Mouse (Mus musculus) liver, embryonic 12.5 days (tissue): Measurements from ENCODE around the gene Usf1. TPM values are rescaled to one million over a fixed set of nuclear protein-coding genes. Genes with fewer than 3 reads are reported as not detected.

ENCODE experiments used
- ATAC-seq: fragments of 200-750 bp; cut with Nextera tagmentation; 2 replicates; pipeline ENCODE4 v1.8.0; 2017; ENCODE audit warnings: moderate number of reproducible peaks, mild to moderate bottlenecking, moderate library complexity
- H3K27ac ChIP-seq: fragments of 300-500 bp; sonication (generic); 2 replicates; pipeline ENCODE4 v1.5.1; 2016; ENCODE audit warnings: mild to moderate bottlenecking
- H3K27me3 ChIP-seq: fragments of 300-500 bp; sonication (generic); replicated peaks from 2 replicates; pipeline ENCODE4 v1.6.1; 2016; ENCODE audit warnings: mild to moderate bottlenecking, moderate library complexity
- H3K36me3 ChIP-seq: fragments of 300-500 bp; sonication (generic); 2 replicates; pipeline ENCODE4 v1.6.1; 2016; ENCODE audit warnings: mild to moderate bottlenecking, moderate library complexity
- H3K4me1 ChIP-seq: fragments of 300-500 bp; sonication (generic); 2 replicates; pipeline ENCODE4 v1.6.1; 2016
- H3K4me2 ChIP-seq: fragments of 300-500 bp; sonication (generic); 2 replicates; pipeline ENCODE4 v1.6.1; 2016; ENCODE audit warnings: mild to moderate bottlenecking, moderate library complexity
- H3K4me3 ChIP-seq: fragments of 300-500 bp; sonication (generic); 2 replicates; pipeline ENCODE4 v1.5.1; 2016; ENCODE audit warnings: mild to moderate bottlenecking, moderate library complexity
- H3K9ac ChIP-seq: fragments of 300-500 bp; sonication (generic); 2 replicates; pipeline ENCODE4 v1.6.1; 2016; ENCODE audit warnings: mild to moderate bottlenecking, moderate library complexity
- H3K9me3 ChIP-seq: fragments of 300-500 bp; sonication (generic); replicated peaks from 2 replicates; pipeline ENCODE4 v1.6.1; 2016; ENCODE audit warnings: mild to moderate bottlenecking, moderate library complexity
- WGBS: fragments of 180-500 bp; shearing (Covaris S2); methylation state at CpG from one replicate; pipeline ENCODE4 v1.1.7; 2016; ENCODE audit not compliant: insufficient replicate concordance; 5-methylcytosine and 5-hydroxymethylcytosine counted together
- polyA plus RNA-seq: library from polyadenylated mRNA; unstranded; fragments of >200 nt; fragmentation: Nextera tagmentation; extraction: Ambion mirVana; gene quantifications from 2 replicates; pipeline ENCODE4 v1.2.1, GENCODE M21; 2016

Usf1 gene
- polyA plus RNA-seq, 1 experiment from 2014 or later = 27.5 TPM

DNA sequence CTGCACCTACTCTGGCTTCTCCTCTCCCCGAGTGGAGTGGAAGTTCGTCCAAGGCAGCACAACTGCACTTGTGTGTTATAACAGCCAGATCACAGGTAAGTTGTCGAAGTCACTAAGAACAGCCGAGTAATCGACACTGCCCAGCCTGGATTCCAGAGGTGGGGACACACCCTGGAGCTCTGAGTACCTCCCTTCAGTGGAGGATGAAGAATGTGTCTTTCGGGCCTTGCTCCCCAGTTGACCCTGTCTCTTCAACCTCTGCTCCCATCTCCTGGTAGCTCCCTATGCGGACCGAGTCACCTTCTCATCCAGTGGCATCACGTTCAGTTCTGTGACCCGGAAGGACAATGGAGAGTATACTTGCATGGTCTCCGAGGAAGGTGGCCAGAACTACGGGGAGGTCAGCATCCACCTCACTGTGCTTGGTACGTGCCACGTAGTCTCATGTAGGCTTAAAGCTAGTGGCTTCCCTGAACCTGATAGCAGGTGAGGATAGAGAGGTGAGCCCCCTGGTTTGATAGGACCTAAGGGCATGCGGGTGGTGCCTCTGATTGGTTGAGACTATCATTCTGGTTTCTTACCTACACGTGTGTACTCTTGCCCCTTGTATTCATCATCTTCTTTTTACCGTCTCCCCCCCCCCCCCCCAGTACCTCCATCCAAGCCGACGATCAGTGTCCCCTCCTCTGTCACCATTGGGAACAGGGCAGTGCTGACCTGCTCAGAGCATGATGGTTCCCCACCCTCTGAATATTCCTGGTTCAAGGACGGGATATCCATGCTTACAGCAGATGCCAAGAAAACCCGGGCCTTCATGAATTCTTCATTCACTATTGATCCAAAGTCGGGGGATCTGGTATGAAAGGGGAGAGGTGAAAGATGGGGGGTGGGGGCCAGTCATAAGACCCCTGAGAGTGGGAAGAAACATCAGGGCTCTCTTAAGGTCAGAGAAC, 49.7 kb downstream of the Usf1 start:
- WGBS = 81% methylated on average over 22 of the region's 22 CpGs
- Histone ChIP-seq H3K4me2 (no peak overlapping the region), H3K9me3 (no peaks in the 10 kb centered on the region), H3K27ac (no peak overlapping the region), H3K4me3 (no peak overlapping the region), H3K36me3 (peaks cover 38% of the 10 kb centered on the region), H3K4me1 (0 out of 2 replicates have a peak, but pooled peaks cover 3% of the 10 kb centered on the region), H3K9ac (no peak overlapping the region), H3K27me3 (no peaks in the 10 kb centered on the region)
- no peak for ATAC-seq

- no peak overlapping the region for H3K4me3 ChIP-seq
- H3K27me3 ChIP-seq = no peaks in the 10 kb centered on the region
- WGBS = 67% methylated on average over 3 of the region's 3 CpGs
- ATAC-seq = no peak
- H3K9ac ChIP-seq = no peak overlapping the region
- no peak overlapping the region for H3K4me2 ChIP-seq
- no peaks in the 10 kb centered on the region for H3K9me3 ChIP-seq
- 0 out of 2 replicates have a peak, but pooled peaks cover 4% of the 10 kb centered on the region for H3K4me1 ChIP-seq
- H3K36me3 ChIP-seq = peaks cover 38% of the 10 kb centered on the region
- no peak overlapping the region for H3K27ac ChIP-seq
Observed at GRCm38 (mm10) chr1:171463133-171463532, 52.0 kb downstream of the Usf1 start.

- Histone ChIP-seq H3K9me3 (no peaks in the 10 kb centered on the region), H3K4me1 (peaks cover 9% of the 10 kb centered on the region), H3K4me3 (no peak overlapping the region), H3K9ac (no peak overlapping the region), H3K4me2 (no peak overlapping the region), H3K36me3 (peaks cover 35% of the 10 kb centered on the region), H3K27ac (no peak overlapping the region), H3K27me3 (no peaks in the 10 kb centered on the region)
- WGBS = 65% methylated on average over 5 of the region's 5 CpGs
- ATAC-seq = no peak
Observed at GRCm38 (mm10) chr1:171465749-171466412, 54.8 kb downstream of the Usf1 start.

DNA sequence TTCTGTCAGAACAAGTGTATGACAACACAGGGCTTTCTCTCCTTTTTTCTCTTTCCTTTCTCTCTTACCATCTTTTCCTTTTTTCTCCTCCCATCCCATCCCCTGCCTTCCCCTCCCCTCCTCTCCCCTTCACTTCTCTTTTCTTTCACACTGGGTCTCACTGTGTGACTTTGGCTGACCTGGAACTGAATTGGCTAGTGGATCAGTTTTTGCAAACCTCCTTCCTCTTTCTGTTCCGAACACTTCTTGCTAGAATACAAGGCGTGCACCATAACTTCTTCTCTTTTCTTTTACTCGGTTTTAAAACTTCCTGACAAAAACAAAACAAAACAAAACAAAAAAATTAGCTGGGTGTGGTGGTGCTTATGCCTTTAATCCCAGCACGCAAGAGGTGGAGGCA, 55.5 kb downstream of the Usf1 start:
- Histone ChIP-seq H3K27me3 (no peaks in the 10 kb centered on the region), H3K9ac (no peak overlapping the region), H3K9me3 (no peaks in the 10 kb centered on the region), H3K4me3 (no peak overlapping the region), H3K4me1 (peaks cover 11% of the 10 kb centered on the region), H3K27ac (no peak overlapping the region), H3K36me3 (peaks cover 29% of the 10 kb centered on the region), H3K4me2 (no peak overlapping the region)
- no peak for ATAC-seq
- WGBS = 41% methylated on average over 4 of the region's 4 CpGs

Other genes with a start within 250 kb of the Usf1 start
- 1.1 and 1.2 TPM in 2 replicates for gene Pcp4l1, start 215.0 kb upstream of the Usf1 start, polyA plus RNA-seq
- 0.23 and 0.36 TPM in 2 replicates for gene Nr1i3, start 197.3 kb upstream of the Usf1 start, polyA plus RNA-seq
- 20.7 and 21.9 TPM in 2 replicates for gene Tomm40l, start 188.8 kb upstream of the Usf1 start, polyA plus RNA-seq
- gene Apoa2, start 186.3 kb upstream of the Usf1 start, polyA plus RNA-seq = 2,516 and 2,642 TPM in 2 replicates
- gene Fcer1g, start 176.9 kb upstream of the Usf1 start, polyA plus RNA-seq = 55.8 and 60.7 TPM in 2 replicates
- gene Adamts4, start 160.9 kb upstream of the Usf1 start, polyA plus RNA-seq = 0.61 and 0.72 TPM in 2 replicates
- 160 and 167 TPM in 2 replicates for gene Ndufs2, start 159.9 kb upstream of the Usf1 start, polyA plus RNA-seq
- gene B4galt3, start 141.0 kb upstream of the Usf1 start, polyA plus RNA-seq = 29.9 and 35.8 TPM in 2 replicates
- gene Ppox, start 130.1 kb upstream of the Usf1 start, polyA plus RNA-seq = 199 and 207 TPM in 2 replicates
- gene Usp21, start 123.3 kb upstream of the Usf1 start, polyA plus RNA-seq = 36.2 and 38.6 TPM in 2 replicates
- gene Ufc1, start 116.3 kb upstream of the Usf1 start, polyA plus RNA-seq = 55.9 and 58.3 TPM in 2 replicates
- 24.9 and 26.1 TPM in 2 replicates for gene Dedd, start 82.2 kb upstream of the Usf1 start, polyA plus RNA-seq
- 22.8 and 25.3 TPM in 2 replicates for gene Nit1, start 65.7 kb upstream of the Usf1 start, polyA plus RNA-seq
- gene Pfdn2, start 65.6 kb upstream of the Usf1 start, polyA plus RNA-seq = 74.3 and 76.1 TPM in 2 replicates
- gene Klhdc9, start 50.5 kb upstream of the Usf1 start, polyA plus RNA-seq = 0.35 and 0.46 TPM in 2 replicates
- gene Nectin4, start 41.2 kb upstream of the Usf1 start, polyA plus RNA-seq = 0.06 and 0.13 TPM in 2 replicates
- gene Arhgap30, start 22.4 kb upstream of the Usf1 start, polyA plus RNA-seq = 4.7 and 5.3 TPM in 2 replicates
- 3.1 TPM in 2 replicates for gene Tstd1, start 7.6 kb downstream of the Usf1 start, polyA plus RNA-seq
- gene F11r, start 26.2 kb downstream of the Usf1 start, polyA plus RNA-seq = 28.2 and 28.9 TPM in 2 replicates
- gene Alyref2, start 92.2 kb downstream of the Usf1 start, polyA plus RNA-seq = 4.2 and 4.8 TPM in 2 replicates
- gene Itln1, start 124.0 kb downstream of the Usf1 start, polyA plus RNA-seq = not detected in 2 replicates
- 0.48 and 0.50 TPM in 2 replicates for gene Cd244a, start 147.9 kb downstream of the Usf1 start, polyA plus RNA-seq
- gene Ly9, start 196.1 kb downstream of the Usf1 start, polyA plus RNA-seq = 0.41 and 0.78 TPM in 2 replicates
- not detected in 2 replicates for gene Slamf7, start 241.7 kb downstream of the Usf1 start, polyA plus RNA-seq